ENCODE assay signal across 10 mouse cellular contexts in the genomic region with DNA sequence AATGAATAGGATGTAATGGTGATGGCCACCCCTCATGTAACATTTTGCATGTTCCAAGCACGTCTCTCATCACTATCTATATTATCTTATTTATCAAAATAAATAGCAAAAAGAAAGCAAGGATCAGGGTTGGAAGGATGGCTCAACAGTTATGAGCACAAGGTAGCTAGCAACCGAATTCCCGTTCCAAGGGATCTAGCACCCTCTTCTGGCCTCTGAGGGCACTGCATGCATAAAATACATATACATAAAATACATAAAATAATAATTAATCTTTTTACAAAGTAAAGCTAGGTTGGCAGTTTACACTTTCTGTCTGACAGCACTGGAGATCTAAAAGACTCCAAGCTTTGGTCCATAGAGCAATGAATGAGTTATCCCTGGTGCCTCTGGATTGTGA. TPM values are rescaled to one million over a fixed set of nuclear protein-coding genes. Genes with fewer than 3 reads are reported as not detected.
A peak's percentile ranks its signal among the peaks of the same experiment; 100 is the strongest.
DNase-seq lines count a peak whose midpoint lies in the region; ATAC-seq and TF ChIP-seq lines count a peak whose summit lies in the region.
"Had no signal": no experiment of that assay in that cellular context is flagged by ENCODE, and none has a peak within 500 bp of the region (broad histone marks: within the 10 kb centered on the region; RNA-seq: fewer than 3 reads in every experiment).

No protein-coding gene starts in this region.

- no peak overlapping the region for H3K4me2 ChIP-seq in hindbrain, embryonic 14.5 days (replicated peaks)
- H3K4me2 ChIP-seq in hindbrain, embryonic 13.5 days, result no peak overlapping the region
- H3K4me2 ChIP-seq in midbrain, postnatal 0 days (ENCODE audit: low read depth, low read length, poor library complexity, severe bottlenecking), result no peak overlapping the region
- H3K4me2 ChIP-seq: limb, embryonic 13.5 days had no signal

- peak; percentile 76 to 94 (median 83) for TF ChIP-seq CTCF in MEL (IDR thresholded peaks at IDR 0.05 in 2 of 3, conservative IDR thresholded peaks at IDR 0.05 in 1 of 3; ENCODE audit: control insufficient read depth in 1 of 3, insufficient read depth in 1 of 3, low read depth in 2 of 3, low read length in 3 of 3, poor library complexity in 1 of 3, severe bottlenecking in 1 of 3)
- TF ChIP-seq CTCF in midbrain, postnatal 0 days (IDR thresholded peaks at IDR 0.05), result peak; percentile 82

- 14% methylated on average over 3 of the region's 3 CpGs for WGBS in hindbrain, embryonic 14.5 days
- WGBS in hindbrain, embryonic 13.5 days, result 10% methylated on average over 3 of the region's 3 CpGs
- WGBS in midbrain, postnatal 0 days, result 10% methylated on average over 3 of the region's 3 CpGs

- no peaks in the 10 kb centered on the region for H3K79me2 ChIP-seq in MEL (ENCODE audit: control insufficient read depth, insufficient read depth, low read length, poor library complexity)

- H3K4me1 ChIP-seq in hindbrain, embryonic 14.5 days (replicated peaks; ENCODE audit: control insufficient read depth, insufficient read depth, low read length), result no peaks in the 10 kb centered on the region
- H3K4me1 ChIP-seq in hindbrain, embryonic 13.5 days (replicated peaks), result no peaks in the 10 kb centered on the region
- H3K4me1 ChIP-seq in MEL (ENCODE audit: control insufficient read depth in 1 of 2, insufficient read depth in 2 of 2, low read length in 2 of 2), result no peaks in the 10 kb centered on the region
- no peaks in the 10 kb centered on the region for H3K4me1 ChIP-seq in midbrain, postnatal 0 days (ENCODE audit: insufficient read depth, low read length)
- H3K4me1 ChIP-seq: limb, embryonic 13.5 days had no signal

- TF ChIP-seq POLR2A in MEL (IDR thresholded peaks at IDR 0.05; ENCODE audit: control insufficient read depth in 1 of 2, insufficient read depth in 1 of 2, low read depth in 1 of 2, low read length in 2 of 2, poor library complexity in 1 of 2), result no peak

- H3K27ac ChIP-seq in hindbrain, embryonic 14.5 days, result no peak overlapping the region
- no peak overlapping the region for H3K27ac ChIP-seq in hindbrain, embryonic 13.5 days
- no peak overlapping the region for H3K27ac ChIP-seq in MEL (ENCODE audit: control insufficient read depth, low read depth, low read length)
- H3K27ac ChIP-seq in midbrain, postnatal 0 days (ENCODE audit: low read depth, low read length), result no peak overlapping the region
- H3K27ac ChIP-seq: limb, embryonic 13.5 days had no signal

- TF ChIP-seq EP300 in MEL (IDR thresholded peaks at IDR 0.05; ENCODE audit: low read depth in 1 of 2, low read length in 2 of 2), result no peak

- H3K36me3 ChIP-seq in hindbrain, embryonic 14.5 days (replicated peaks; ENCODE audit: control insufficient read depth, insufficient read depth), result no peaks in the 10 kb centered on the region
- no peaks in the 10 kb centered on the region for H3K36me3 ChIP-seq in hindbrain, embryonic 13.5 days
- H3K36me3 ChIP-seq in MEL (ENCODE audit: control insufficient read depth in 1 of 2, insufficient read depth in 2 of 2, low read length in 2 of 2), result no peaks in the 10 kb centered on the region
- H3K36me3 ChIP-seq in midbrain, postnatal 0 days (ENCODE audit: insufficient read depth, low read length), result no peaks in the 10 kb centered on the region
- H3K36me3 ChIP-seq: limb, embryonic 13.5 days had no signal

- TF ChIP-seq RAD21 in MEL (IDR thresholded peaks at IDR 0.05; ENCODE audit: low read depth, low read length), result peak; percentile 99

- H3K4me3 ChIP-seq in hindbrain, embryonic 14.5 days (replicated peaks; ENCODE audit: low read length), result no peak overlapping the region
- H3K4me3 ChIP-seq in hindbrain, embryonic 13.5 days, result no peak overlapping the region
- H3K4me3 ChIP-seq in MEL (ENCODE audit: control insufficient read depth in 1 of 2, insufficient read depth in 1 of 2, low read depth in 2 of 2, low read length in 2 of 2), result no peak overlapping the region
- H3K4me3 ChIP-seq in midbrain, postnatal 0 days (ENCODE audit: low read depth, low read length), result no peak overlapping the region
- H3K4me3 ChIP-seq: limb, embryonic 13.5 days had no signal

- H3K9ac ChIP-seq in hindbrain, embryonic 14.5 days, result no peak overlapping the region
- no peak overlapping the region for H3K9ac ChIP-seq in hindbrain, embryonic 13.5 days
- no peak overlapping the region for H3K9ac ChIP-seq in MEL (ENCODE audit: control insufficient read depth, low read depth, low read length, poor library complexity, severe bottlenecking)
- no peak overlapping the region for H3K9ac ChIP-seq in midbrain, postnatal 0 days (replicated peaks; ENCODE audit: low read length, poor library complexity, severe bottlenecking)
- H3K9ac ChIP-seq: limb, embryonic 13.5 days had no signal

- H3K27me3 ChIP-seq in hindbrain, embryonic 14.5 days (ENCODE audit: control insufficient read depth, insufficient read depth, low read length), result no peaks in the 10 kb centered on the region
- no peaks in the 10 kb centered on the region for H3K27me3 ChIP-seq in hindbrain, embryonic 13.5 days
- H3K27me3 ChIP-seq in MEL (ENCODE audit: control insufficient read depth in 1 of 2, insufficient read depth in 2 of 2, low read length in 2 of 2), result no peaks in the 10 kb centered on the region; a peak in 3 of 4 replicates
- H3K27me3 ChIP-seq in midbrain, postnatal 0 days (ENCODE audit: insufficient read depth, low read length), result no peaks in the 10 kb centered on the region
- H3K27me3 ChIP-seq: limb, embryonic 13.5 days had no signal

- no peaks in the 10 kb centered on the region for H3K9me3 ChIP-seq in hindbrain, embryonic 14.5 days (ENCODE audit: control insufficient read depth, low read length)
- no peaks in the 10 kb centered on the region for H3K9me3 ChIP-seq in hindbrain, embryonic 13.5 days
- H3K9me3 ChIP-seq in MEL (replicated peaks; ENCODE audit: insufficient read depth, low read length), result no peaks in the 10 kb centered on the region
- H3K9me3 ChIP-seq in midbrain, postnatal 0 days (ENCODE audit: low read length), result no peaks in the 10 kb centered on the region
- H3K9me3 ChIP-seq: limb, embryonic 13.5 days had no signal

- peak; percentile 68 for DNase-seq in hindbrain, embryonic 14.5 days (ENCODE audit: low spot score)
- peak; percentile 58 for DNase-seq in A20 (ENCODE audit: low read depth, low spot score)
- peak; percentile 73 for DNase-seq in MEL (ENCODE audit: low read depth, low spot score)
- DNase-seq in midbrain, postnatal 0 days (ENCODE audit: low spot score), result peak; percentile 55
- DNase-seq in ovary, postnatal 36 days (ENCODE audit: low spot score), result no peak
- no peak for DNase-seq in frontal cortex, postnatal 14 days (ENCODE audit: low spot score in 2 of 2)

- no peak for ATAC-seq in hindbrain, embryonic 14.5 days (ENCODE audit: low FRiP score)
- no peak for ATAC-seq in hindbrain, embryonic 13.5 days (ENCODE audit: low FRiP score)
- ATAC-seq in erythroid progenitor cell, adult 5-6 weeks (replicated peaks; ENCODE audit: low FRiP score, poor library complexity, severe bottlenecking), result peak; percentile 74
- no peak for ATAC-seq in midbrain, postnatal 0 days (ENCODE audit: low FRiP score)

TF ChIP-seq in MEL, 35 proteins besides CTCF, POLR2A, EP300 and RAD21:
- TF ChIP-seq CHD2 (IDR thresholded peaks at IDR 0.05; ENCODE audit: low read length) (no peak), SMC3 (IDR thresholded peaks at IDR 0.05; ENCODE audit: low read depth, low read length) (peak; percentile 92), ZC3H11A (IDR thresholded peaks at IDR 0.05; ENCODE audit: low read depth, low read length) (peak; percentile 95)

RNA-seq across cellular contexts. Expression of a gene that starts 5.5 kb away (rescaled TPM):
- polyA plus RNA-seq in hindbrain, embryonic 14.5 days (2014; fragmentation: Nextera tagmentation; extraction: Ambion mirVana), result not detected in 2 replicates
- polyA plus RNA-seq in hindbrain, embryonic 13.5 days (2015; fragmentation: Nextera tagmentation; extraction: Ambion mirVana), result not detected in 2 replicates
- not detected in 2 replicates for total RNA-seq in MEL (2012; rRNA removed)
- not detected for polyA plus RNA-seq in MEL (2012; ENCODE audit: insufficient read depth in 1 of 2, insufficient read length in 2 of 2, low read depth in 1 of 2, low replicate concordance in 2 of 2, missing spikeins in 1 of 2)
- not detected in 2 replicates for total RNA-seq in erythroid progenitor cell, adult 5-6 weeks (2015; ENCODE audit: low replicate concordance)
- total RNA-seq in erythroid progenitor cell, adult 5-6 weeks (2017; ENCODE audit: low replicate concordance), result not detected in 2 replicates
- not detected in 2 replicates for total RNA-seq in midbrain, postnatal 0 days (2014; rRNA removed)
- not detected in 2 replicates for polyA plus RNA-seq in midbrain, postnatal 0 days (2015; fragmentation: Nextera tagmentation; extraction: Ambion mirVana)
- polyA plus RNA-seq: embryonic facial prominence, embryonic 14.5 days; limb, embryonic 13.5 days had no signal

RNA-seq across cellular contexts. Expression of a gene that starts 24.0 kb away (rescaled TPM):
- not detected in 2 replicates for polyA plus RNA-seq in hindbrain, embryonic 14.5 days (2014; fragmentation: Nextera tagmentation; extraction: Ambion mirVana)
- not detected in 2 replicates for polyA plus RNA-seq in hindbrain, embryonic 13.5 days (2015; fragmentation: Nextera tagmentation; extraction: Ambion mirVana)
- not detected in 2 replicates for total RNA-seq in MEL (2012; rRNA removed)
- not detected for polyA plus RNA-seq in MEL (2012; ENCODE audit: insufficient read depth in 1 of 2, insufficient read length in 2 of 2, low read depth in 1 of 2, low replicate concordance in 2 of 2, missing spikeins in 1 of 2)
- not detected in 2 replicates for total RNA-seq in erythroid progenitor cell, adult 5-6 weeks (2015; ENCODE audit: low replicate concordance)
- total RNA-seq in erythroid progenitor cell, adult 5-6 weeks (2017; ENCODE audit: low replicate concordance), result not detected in 2 replicates
- total RNA-seq in midbrain, postnatal 0 days (2014; rRNA removed), result not detected in 2 replicates
- polyA plus RNA-seq in midbrain, postnatal 0 days (2015; fragmentation: Nextera tagmentation; extraction: Ambion mirVana), result not detected in 2 replicates
- polyA plus RNA-seq: embryonic facial prominence, embryonic 14.5 days; limb, embryonic 13.5 days had no signal

RNA-seq across cellular contexts. Expression of a gene that starts 36.2 kb away (rescaled TPM):
- 24.4 and 26.7 TPM in 2 replicates for polyA plus RNA-seq in hindbrain, embryonic 14.5 days (2014; fragmentation: Nextera tagmentation; extraction: Ambion mirVana)
- polyA plus RNA-seq in hindbrain, embryonic 13.5 days (2015; fragmentation: Nextera tagmentation; extraction: Ambion mirVana), result 15.1 and 18.6 TPM in 2 replicates
- 27.2 and 49.4 TPM in 2 replicates for total RNA-seq in MEL (2012; rRNA removed)
- 10 to 100 TPM in 1 of 2 experiments, not detected in 1; 28.0 TPM for polyA plus RNA-seq in MEL (2012; ENCODE audit: insufficient read depth in 1 of 2, insufficient read length in 2 of 2, low read depth in 1 of 2, low replicate concordance in 2 of 2, missing spikeins in 1 of 2)
- 563 and 590 TPM in 2 replicates for total RNA-seq in erythroid progenitor cell, adult 5-6 weeks (2015; ENCODE audit: low replicate concordance)
- total RNA-seq in erythroid progenitor cell, adult 5-6 weeks (2017; ENCODE audit: low replicate concordance), result 638 and 692 TPM in 2 replicates
- total RNA-seq in midbrain, postnatal 0 days (2014; rRNA removed), result 21.9 and 24.9 TPM in 2 replicates
- polyA plus RNA-seq in midbrain, postnatal 0 days (2015; fragmentation: Nextera tagmentation; extraction: Ambion mirVana), result 23.1 and 23.3 TPM in 2 replicates

Comparison
In these comparisons a context has a peak if more than half of its experiments do, and no peak if none do; other contexts are left out.
1. DNase-seq: peak in hindbrain, embryonic 14.5 days (single experiment), A20 (single experiment), MEL (single experiment) and midbrain, postnatal 0 days (single experiment); none in ovary, postnatal 36 days (single experiment) and frontal cortex, postnatal 14 days (0 of 2).